Mouse (Mus musculus) liver, embryonic 14.5 days (tissue): Measurements from ENCODE around the gene Prkar1a. TPM values are rescaled to one million over a fixed set of nuclear protein-coding genes. Genes with fewer than 3 reads are reported as not detected.

ENCODE experiments used
- ATAC-seq: fragments of 200-750 bp; cut with Nextera tagmentation; 2 replicates; pipeline ENCODE4 v1.8.0; 2017; ENCODE audit warnings: moderate number of reproducible peaks, mild to moderate bottlenecking, moderate library complexity; ENCODE audit not compliant: insufficient read depth
- DNase-seq, 3 experiments: peaks; one replicate each; pipeline ENCODE4 v3.0.0-alpha.2; 2012 to 2013; ENCODE audit warnings: low read depth in 3 of 3, low spot score in 3 of 3
- H3K27ac ChIP-seq: fragments of 300-500 bp; sonication (generic); 2 replicates; pipeline ENCODE4 v1.5.1; 2014; ENCODE audit warnings: moderate library complexity, mild to moderate bottlenecking, control low read depth, inconsistent platforms
- H3K27me3 ChIP-seq: fragments of 300-500 bp; sonication (generic); 2 replicates; pipeline ENCODE4 v1.6.1; 2014; ENCODE audit warnings: mild to moderate bottlenecking, low read length, moderate library complexity; ENCODE audit not compliant: control insufficient read depth, insufficient read depth
- H3K36me3 ChIP-seq: fragments of 300-500 bp; sonication (generic); replicated peaks from 2 replicates; pipeline ENCODE4 v1.6.1; 2014; ENCODE audit warnings: low read depth; ENCODE audit not compliant: control insufficient read depth, insufficient read depth
- H3K4me1 ChIP-seq, 2 experiments: fragments of 200-500 bp in 1 of 2; fragments of 300-500 bp in 1 of 2; sonication (generic) in 1 of 2; replicated peaks; 2 replicates each; pipeline ENCODE4 v1.6.1; 2012 to 2014; ENCODE audit warnings: antibody characterized with exemption in 1 of 2, inconsistent platforms in 1 of 2, low read length in 1 of 2; ENCODE audit not compliant: control insufficient read depth in 2 of 2, insufficient read depth in 2 of 2
- H3K4me2 ChIP-seq: fragments of 300-500 bp; sonication (generic); 2 replicates; pipeline ENCODE4 v1.6.1; 2014; ENCODE audit warnings: low read depth, mild to moderate bottlenecking, control low read depth, moderate library complexity
- H3K4me3 ChIP-seq, 2 experiments: fragments of 200-500 bp in 1 of 2; fragments of 300-500 bp in 1 of 2; sonication (generic) in 1 of 2; 2 replicates each; pipeline ENCODE4 v1.5.1; 2012 to 2014; ENCODE audit warnings: low read depth in 2 of 2, low read length in 2 of 2, mild to moderate bottlenecking in 2 of 2, control low read depth in 1 of 2, inconsistent platforms in 1 of 2, moderate library complexity in 1 of 2; ENCODE audit not compliant: insufficient read depth in 1 of 2
- H3K9ac ChIP-seq: fragments of 300-500 bp; sonication (generic); replicated peaks from 2 replicates; pipeline ENCODE4 v1.6.1; 2014; ENCODE audit warnings: mild to moderate bottlenecking, control low read depth, moderate library complexity
- H3K9me3 ChIP-seq: fragments of 300-500 bp; sonication (generic); 2 replicates; pipeline ENCODE4 v1.6.1; 2016; ENCODE audit warnings: low read length, mixed read lengths; ENCODE audit not compliant: control insufficient read depth
- CTCF ChIP-seq: IDR thresholded peaks from 2 replicates; pipeline ENCODE4 v1.5.1; 2016; ENCODE audit warnings: antibody characterized with exemption, low read depth, control low read depth
- EP300 ChIP-seq: IDR thresholded peaks from 2 replicates; pipeline ENCODE4 v1.6.1; 2016; ENCODE audit warnings: antibody characterized with exemption, low read depth
- WGBS: fragments of 180-500 bp; shearing (Covaris S2); extraction: QIAGEN DNeasy Blood & Tissue Kit; methylation state at CpG from one replicate; pipeline ENCODE4 v1.1.7; 2014; ENCODE audit not compliant: insufficient replicate concordance; 5-methylcytosine and 5-hydroxymethylcytosine counted together
- polyA plus RNA-seq, 2 experiments: library from polyadenylated mRNA; depleted of rRNA in 1 of 2; stranded (reverse) in 1 of 2; unstranded in 1 of 2; fragments of >200 nt; fragmentation: Nextera tagmentation in 1 of 2; extraction: Ambion mirVana in 1 of 2; gene quantifications; 2 replicates each; pipeline versions ENCODE4 v1.2.1 to v1.2.3; 2012 to 2014

Prkar1a gene
- polyA plus RNA-seq, 2 experiments = 43.9 to 115 TPM

GRCm38 (mm10) chr11:109623238-109623637 lies 26.0 kb upstream of the Prkar1a start:
- DNase-seq (no peak), ATAC-seq (no peak)
- WGBS = 84% methylated on average over 7 of the region's 7 CpGs
- no peak overlapping the region for H3K4me3 ChIP-seq
- H3K36me3 ChIP-seq = no peaks in the 10 kb centered on the region
- H3K9ac ChIP-seq = no peak overlapping the region
- no peaks in the 10 kb centered on the region for H3K9me3 ChIP-seq
- H3K4me2 ChIP-seq = no peak overlapping the region
- no peak overlapping the region for H3K27ac ChIP-seq
- no peaks in the 10 kb centered on the region for H3K27me3 ChIP-seq
- TF ChIP-seq EP300 (no peak), CTCF (no peak)
- peaks cover 7 to 22% of the 10 kb centered on the region in 2 experiments; a peak in 3 of 4 replicates for H3K4me1 ChIP-seq

- Histone ChIP-seq H3K4me3 (no peak overlapping the region), H3K36me3 (no peaks in the 10 kb centered on the region), H3K4me2 (no peak overlapping the region), H3K27me3 (no peaks in the 10 kb centered on the region), H3K27ac (no peak overlapping the region), H3K9ac (no peak overlapping the region), H3K9me3 (no peaks in the 10 kb centered on the region), H3K4me1 (peaks cover 0 to 12% of the 10 kb centered on the region in 2 experiments; a peak in 2 of 4 replicates)
- WGBS = 62% methylated on average over 4 of the region's 4 CpGs
- DNase-seq = no peak
- no peak for ATAC-seq
- TF ChIP-seq EP300 (no peak), CTCF (peak; percentile 48)
These were observed 21.6 kb upstream of the Prkar1a start for GRCm38 (mm10) chr11:109627648-109628047.

- no peak for TF ChIP-seq EP300
- TF ChIP-seq CTCF = no peak
- WGBS = 18% methylated on average over 3 of the region's 3 CpGs
- Histone ChIP-seq H3K9ac (no peak overlapping the region), H3K4me1 (peaks cover 0 to 9% of the 10 kb centered on the region in 2 experiments; a peak in 2 of 4 replicates), H3K27ac (no peak overlapping the region), H3K36me3 (no peaks in the 10 kb centered on the region), H3K4me2 (no peak overlapping the region), H3K9me3 (no peaks in the 10 kb centered on the region), H3K27me3 (no peaks in the 10 kb centered on the region), H3K4me3 (no peak overlapping the region)
- DNase-seq (no peak), ATAC-seq (peak; percentile 76)
These were observed 21.1 kb upstream of the Prkar1a start for GRCm38 (mm10) chr11:109628099-109628498.

- 65% methylated on average over 10 of the region's 10 CpGs for WGBS
- Histone ChIP-seq H3K27ac (no peak overlapping the region), H3K36me3 (no peaks in the 10 kb centered on the region), H3K4me3 (no peak overlapping the region), H3K4me2 (no peak overlapping the region), H3K27me3 (no peaks in the 10 kb centered on the region), H3K9me3 (no peaks in the 10 kb centered on the region), H3K9ac (no peak overlapping the region), H3K4me1 (peaks cover 0 to 9% of the 10 kb centered on the region in 2 experiments; a peak in 2 of 4 replicates)
- no peak for TF ChIP-seq CTCF
- TF ChIP-seq EP300 = no peak
- DNase-seq (no peak), ATAC-seq (no peak)
These were observed 20.1 kb upstream of the Prkar1a start for GRCm38 (mm10) chr11:109629021-109629521.

GRCm38 (mm10) chr11:109634928-109635327 lies 14.3 kb upstream of the Prkar1a start:
- H3K9ac ChIP-seq = no peak overlapping the region
- H3K36me3 ChIP-seq = no peaks in the 10 kb centered on the region
- TF ChIP-seq CTCF = no peak
- no peak for TF ChIP-seq EP300
- no peaks in the 10 kb centered on the region for H3K4me1 ChIP-seq
- ATAC-seq = no peak
- H3K27me3 ChIP-seq = no peaks in the 10 kb centered on the region
- no peak overlapping the region for H3K4me3 ChIP-seq
- no peaks in the 10 kb centered on the region for H3K9me3 ChIP-seq
- WGBS = 74% methylated on average over 9 of the region's 9 CpGs
- DNase-seq = no peak
- no peak overlapping the region for H3K4me2 ChIP-seq
- H3K27ac ChIP-seq = no peak overlapping the region
